Mouse (Mus musculus) embryo, embryonic 11.5 days (tissue): Measurements from ENCODE around the gene Gm21970.

ENCODE experiments used
- DNase-seq: peaks from one replicate; pipeline ENCODE4 v3.0.0-alpha.2; 2012; ENCODE audit warnings: low read depth, low spot score

The Gm21970 gene

DNA sequence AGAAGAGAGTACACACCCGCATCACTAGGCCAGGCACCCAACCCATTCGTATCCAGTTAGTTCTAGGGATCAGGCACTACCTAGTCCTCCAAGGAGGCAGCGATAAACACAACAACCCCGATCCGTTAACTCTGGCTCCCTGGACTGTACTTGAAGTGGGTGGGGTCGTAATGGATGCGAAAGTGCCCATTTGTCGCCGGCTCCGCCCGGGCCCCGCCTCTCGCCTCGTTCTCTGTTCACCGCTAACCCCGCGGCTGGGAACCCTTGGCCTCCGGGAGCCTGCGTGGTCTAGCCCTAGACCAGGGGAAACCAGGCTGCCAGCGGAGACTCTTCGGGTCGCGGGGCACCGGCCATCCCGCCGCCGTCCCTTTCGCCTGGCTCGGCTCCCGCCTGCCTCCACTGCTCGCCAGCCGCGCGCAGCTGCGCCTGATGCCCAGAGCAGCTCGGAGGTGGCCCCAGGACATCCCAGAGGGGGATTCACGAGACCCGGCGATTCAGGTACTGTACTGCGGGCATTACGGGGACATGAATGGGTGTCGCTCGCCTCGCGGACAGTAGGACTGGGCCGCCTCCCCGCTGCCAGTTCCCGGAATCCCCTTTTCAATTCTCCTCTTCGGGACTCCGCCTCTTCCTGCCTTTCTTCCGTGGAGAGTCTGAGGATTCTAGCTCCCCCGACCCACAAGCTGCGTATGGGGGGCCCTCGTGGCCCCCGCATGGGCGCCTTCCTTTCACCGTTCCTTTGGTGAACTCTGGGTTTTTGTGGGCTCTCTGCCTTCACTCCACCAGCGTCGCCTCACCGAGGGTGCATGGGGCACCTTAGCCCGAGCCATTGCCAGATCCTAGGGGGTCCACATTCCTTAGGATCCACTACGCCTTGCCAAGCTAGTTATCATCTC, 18.7 kb upstream of the Gm21970 start, which contains the start of gene Ifnar2:
Ifnar2 (plus strand) TSS at position 207 of the 896 bp plus-strand sequence.
- no peak for DNase-seq

DNA sequence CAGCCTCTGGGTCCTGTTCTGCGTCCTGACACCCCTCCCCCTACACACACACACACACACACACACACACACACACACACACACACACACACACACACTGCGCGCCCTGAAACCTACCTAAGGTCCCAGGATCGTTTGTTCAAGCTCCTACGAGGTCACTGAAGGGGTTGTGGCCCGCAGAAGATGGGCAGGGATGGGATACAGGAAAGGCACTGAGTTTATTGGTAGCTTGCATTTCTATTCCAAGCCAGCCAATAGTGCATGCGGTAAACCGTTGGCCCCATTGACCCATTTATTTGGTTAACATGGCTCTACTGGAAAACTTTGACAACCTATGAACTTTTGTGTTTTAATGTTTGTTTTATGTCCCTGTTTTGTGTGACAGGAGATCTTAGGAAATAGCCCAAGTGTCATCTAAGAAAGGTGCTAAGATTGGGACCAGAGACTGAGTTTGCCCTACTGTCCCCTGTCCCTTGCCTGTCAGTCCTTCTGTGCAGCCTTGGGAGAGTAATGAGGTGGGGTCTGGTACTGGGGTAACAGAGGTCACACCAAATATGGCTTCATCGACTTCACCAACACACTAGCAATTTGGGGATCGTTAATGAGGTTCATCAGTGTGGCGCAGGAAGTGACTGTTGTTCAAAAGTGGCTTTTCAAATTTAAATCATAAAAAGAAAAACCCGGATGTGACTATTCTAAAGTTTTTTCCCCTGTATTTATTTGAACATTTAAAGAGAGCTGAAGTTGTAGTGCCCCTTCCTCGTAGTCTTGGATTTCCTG, 17.9 kb upstream of the Gm21970 start:
- no peak for DNase-seq

DNA sequence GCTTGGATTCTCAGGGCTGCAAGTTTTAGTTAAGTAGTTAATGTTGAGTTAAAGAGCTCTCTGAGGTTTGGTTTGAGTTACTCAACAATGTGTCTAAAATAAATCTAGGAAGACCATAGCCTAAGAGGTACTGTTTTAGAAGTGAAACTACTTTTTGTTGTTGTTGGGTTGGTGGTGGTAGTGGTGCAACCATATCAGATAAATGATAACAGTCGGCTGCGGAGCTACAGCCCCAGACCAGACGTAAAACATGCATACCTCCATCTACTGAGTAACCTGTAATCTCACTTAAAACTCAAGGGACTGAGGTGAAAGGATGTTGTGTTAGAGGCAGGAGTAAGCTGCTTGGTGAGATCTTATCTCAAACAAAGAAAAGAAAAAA, 17.3 kb upstream of the Gm21970 start:
- no peak for DNase-seq

DNA sequence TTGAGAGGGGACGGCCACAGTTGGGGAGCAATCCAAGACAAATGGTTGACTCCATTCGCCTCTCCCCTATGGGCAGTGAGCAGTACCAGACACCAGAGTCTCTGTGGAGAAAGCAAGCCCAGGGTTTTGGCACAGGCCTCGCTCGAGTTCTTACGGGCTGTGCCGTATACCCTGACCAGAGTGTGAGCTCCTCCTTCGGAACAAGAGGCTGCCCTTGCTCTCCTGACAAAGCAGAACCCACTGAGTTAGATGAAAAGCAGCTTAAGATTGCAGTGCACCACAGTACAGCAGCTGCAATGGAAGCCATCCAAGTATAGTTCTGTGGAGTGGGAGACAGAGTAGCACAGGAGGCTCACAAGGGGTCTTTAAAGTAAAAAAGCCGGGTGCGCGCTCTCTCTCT, 14.8 kb upstream of the Gm21970 start:
- no peak for DNase-seq

DNA sequence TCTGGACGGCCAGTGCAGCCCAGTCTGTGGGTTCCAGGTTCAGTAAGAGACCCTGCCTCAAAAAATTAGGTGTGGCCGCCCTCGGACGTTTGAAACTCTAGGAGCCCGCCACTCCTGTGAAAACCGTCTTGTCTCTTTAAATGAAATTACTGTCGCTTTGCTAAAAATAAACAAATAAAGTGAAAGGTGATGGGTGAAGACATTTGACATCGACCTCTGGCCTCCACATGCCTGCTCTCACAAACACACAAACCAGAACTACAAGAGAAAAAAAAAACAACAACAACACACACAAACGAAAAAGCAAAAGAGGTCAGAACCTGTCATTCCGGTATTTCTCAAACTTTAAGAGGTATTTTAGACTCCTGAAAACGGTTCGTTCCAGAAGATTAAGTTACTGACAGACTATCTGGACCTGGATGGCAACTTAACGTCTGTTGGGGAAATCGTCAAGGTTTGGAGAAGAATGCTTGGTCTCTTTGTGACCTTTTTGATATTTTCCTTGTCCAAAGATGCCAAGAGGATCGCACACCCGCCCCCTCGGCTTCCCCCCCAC, 13.0 kb upstream of the Gm21970 start:
- no peak for DNase-seq

GRCm38 (mm10) chr16:91378991-91379390, 12.5 kb upstream of the Gm21970 start:
- DNase-seq: no peak

DNA sequence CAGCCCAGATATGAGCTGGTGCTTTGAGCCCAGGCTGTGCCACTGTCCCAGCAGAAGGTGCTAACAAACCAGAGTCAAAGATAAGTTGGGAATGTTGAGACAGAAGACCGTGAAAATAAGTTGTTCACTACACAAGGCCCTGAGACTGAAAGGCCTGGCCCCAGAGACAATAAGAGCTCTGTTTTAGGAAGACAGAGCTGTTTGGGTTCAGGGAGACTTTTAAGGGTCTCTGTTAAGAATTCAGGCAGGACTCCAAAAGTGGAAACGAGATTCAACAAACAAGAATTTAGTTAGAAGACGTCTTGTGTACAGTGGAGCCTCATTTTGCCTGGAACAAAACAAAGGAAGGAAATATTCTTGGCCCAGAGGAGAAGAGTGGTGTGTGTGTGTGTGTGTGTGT, 12.1 kb upstream of the Gm21970 start:
- no peak for DNase-seq

DNA sequence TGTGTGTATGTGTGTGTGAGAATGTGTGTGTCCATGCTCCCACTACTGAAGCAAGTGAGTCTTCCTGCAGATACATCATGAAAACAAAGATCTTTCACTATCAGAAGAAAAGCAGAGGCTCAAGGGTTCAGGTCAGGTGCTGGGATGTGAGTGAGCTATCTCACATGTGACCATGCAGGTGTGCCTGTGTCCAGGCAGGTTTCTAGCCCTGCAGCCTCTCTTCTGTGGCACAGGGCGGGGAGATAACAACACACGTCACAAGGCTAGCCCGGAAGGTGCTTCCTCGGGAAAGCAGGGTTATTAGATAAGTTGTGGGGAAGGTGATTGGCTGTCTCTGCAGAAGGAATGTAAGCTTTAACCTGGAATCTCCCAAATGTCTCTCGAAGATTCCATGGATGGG, 11.4 kb upstream of the Gm21970 start:
- no peak for DNase-seq

DNA sequence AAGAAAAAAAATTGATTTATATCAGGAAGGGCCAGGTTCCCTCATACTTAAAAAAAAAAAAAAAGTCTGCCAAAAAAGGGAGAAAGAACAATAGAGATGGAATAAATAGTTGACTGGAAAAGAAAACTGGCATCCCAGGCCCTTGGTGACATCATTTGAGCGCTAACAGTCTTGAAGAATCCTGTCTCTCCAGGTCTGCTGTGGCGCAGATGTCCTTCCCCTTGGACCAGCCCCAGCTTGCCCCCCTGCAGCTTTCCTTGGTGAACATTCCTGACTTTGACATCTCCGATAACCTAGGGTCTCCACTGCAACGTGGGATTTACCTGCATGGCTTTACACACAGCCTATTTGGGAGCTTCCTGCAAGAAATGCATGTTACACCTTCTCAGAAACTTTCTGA, 9.9 kb upstream of the Gm21970 start:
- DNase-seq: no peak

GRCm38 (mm10) chr16:91382261-91382790, 9.2 kb upstream of the Gm21970 start:
- no peak for DNase-seq

DNA sequence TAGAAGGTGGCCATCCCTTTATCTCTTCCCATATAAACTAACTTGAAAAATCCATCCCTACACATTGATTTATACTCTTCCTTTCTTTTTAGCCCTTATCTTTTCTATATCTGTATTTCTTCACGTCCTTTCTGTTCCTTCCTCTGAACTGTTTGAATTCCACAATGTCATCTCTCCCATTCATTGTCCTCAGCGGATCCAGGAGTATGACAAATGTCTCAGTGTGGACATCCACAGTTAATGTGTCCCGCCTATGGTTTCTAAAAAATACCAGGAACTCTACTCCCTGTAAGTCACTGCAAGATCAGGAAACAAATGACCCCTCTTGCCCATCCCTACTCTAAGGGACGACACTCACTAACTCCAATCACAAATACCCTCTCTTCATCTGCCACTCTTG, 7.3 kb upstream of the Gm21970 start:
- no peak for DNase-seq

- no peak for DNase-seq
Observed at GRCm38 (mm10) chr16:91385621-91386020, 5.9 kb upstream of the Gm21970 start.

DNA sequence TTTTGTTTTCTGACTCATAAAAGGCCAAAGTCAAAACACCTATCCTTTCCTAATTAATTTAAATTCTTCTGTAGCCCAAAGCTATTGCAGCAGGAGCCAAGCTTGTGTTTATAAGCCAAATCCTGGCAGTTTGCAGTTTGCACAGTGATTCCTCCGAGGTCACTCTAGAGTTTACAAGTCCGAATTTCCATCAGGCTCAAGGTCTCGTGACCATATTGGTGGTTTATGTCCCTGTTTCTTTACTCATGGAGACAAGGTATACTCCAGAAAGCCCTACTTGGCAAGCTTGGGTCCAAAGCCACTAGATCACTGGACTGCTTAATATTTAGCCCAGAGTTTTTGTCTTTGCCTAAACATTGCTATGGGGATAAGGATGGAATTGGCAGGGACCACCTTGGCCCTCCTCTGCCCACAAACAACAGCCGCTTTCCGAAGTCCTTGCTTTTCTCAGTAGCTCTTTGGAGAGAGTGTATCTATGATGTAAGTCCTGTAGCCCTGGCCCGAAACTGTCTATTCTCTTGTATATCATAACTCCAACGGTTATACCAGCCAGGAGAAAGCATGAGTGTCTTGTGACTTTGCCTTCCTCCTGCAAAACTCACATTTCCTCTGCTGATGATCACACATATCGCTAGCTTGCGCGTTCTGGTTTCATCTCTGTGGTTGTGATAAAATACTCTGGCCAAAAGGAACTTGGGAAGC, 5.0 kb upstream of the Gm21970 start:
- no peak for DNase-seq

DNA sequence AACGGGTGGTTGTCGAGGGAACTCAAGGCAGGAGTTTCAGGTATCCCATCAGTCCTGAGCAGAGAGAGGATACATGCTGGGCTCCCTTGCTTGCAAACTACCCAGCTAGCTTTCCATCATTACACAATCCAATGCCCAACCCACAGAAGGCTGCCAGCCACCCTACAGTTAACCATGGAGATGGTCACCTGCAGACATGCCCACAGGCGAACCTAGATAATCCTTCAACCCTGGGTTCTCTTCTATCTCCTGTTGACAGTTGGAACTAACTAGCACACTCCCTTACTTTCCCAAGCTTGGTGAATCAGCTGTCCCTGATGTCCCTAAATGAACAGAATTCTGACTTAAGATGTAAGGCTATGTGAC, 4.4 kb upstream of the Gm21970 start:
- DNase-seq: no peak

DNA sequence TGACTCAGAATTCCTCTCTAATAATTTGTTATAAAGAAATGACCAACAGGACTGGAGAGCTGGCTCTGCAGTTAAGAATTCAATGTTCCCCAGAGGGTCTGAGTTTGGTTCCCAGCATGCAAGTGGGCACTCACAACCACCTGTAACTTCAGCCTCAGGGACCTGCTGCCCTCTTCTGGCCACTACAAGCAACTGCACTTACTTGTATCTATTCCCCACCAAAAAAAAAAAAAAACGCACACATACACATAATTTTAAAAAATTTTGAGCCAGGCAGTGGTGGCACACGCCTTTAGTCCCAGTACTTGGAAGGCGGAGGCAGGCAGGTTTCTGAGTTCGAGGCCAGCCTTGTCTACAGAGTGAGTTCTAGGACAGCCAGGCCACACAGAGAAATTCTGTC, 1.4 kb upstream of the Gm21970 start:
- no peak for DNase-seq

- no peak for DNase-seq
Observed at GRCm38 (mm10) chr16:91394826-91395410, 3.4 kb downstream of the Gm21970 start.

DNA sequence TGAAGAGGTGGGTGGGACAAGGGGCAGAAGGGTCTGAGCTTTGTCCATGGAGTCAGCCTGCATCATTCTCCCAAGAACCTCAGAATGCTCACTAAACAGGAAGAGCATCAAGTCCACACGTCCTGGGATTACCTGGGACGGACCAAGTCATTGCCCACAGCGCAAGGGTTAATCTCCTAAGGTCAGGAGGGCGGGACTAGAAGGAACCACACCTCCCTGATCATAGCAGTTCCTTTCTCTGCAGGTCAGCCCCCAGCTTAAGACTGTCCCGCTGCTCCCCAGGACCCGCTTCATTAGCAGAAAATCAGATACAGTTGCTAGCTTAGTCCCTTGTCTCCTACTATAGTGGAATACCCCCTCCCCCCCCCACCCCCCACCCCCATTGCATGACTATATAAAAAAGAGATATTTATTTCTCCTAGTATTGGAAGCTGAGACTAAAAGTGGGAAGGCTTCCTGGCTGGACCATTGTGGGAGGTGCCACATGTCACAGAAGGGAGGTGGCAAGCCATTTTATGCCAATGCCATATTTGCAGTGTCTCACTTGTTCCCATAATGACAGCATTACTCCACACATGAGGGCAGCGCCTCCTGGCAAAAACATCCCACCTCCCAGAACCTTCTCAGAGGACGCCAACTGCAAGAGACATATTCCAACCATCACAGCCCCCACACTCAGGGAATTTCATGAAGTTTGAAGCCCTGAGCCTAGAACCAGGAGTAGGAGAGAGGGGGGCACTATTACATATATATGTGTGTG, 4.3 kb downstream of the Gm21970 start:
- no peak for DNase-seq

GRCm38 (mm10) chr16:91396844-91397537, 5.5 kb downstream of the Gm21970 start:
- no peak for DNase-seq

DNA sequence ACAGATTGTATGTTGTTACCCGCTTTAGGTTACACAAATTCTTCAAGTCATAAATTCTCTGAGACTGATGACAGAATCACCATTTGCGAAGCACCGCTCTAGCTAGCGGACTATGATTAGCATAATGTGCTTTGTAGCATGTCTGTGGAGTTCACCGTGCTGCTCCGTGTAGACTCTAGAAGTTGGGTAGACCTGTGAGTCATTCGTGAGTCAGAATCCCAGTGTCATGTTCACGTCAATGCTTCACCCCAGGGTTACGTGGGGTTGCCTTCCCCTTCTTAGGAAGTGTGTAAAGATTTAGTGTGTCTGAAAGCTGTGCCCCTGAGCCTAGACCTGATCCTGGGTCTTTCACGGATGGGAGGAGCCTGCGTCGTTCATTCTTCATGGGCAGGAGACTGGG, 6.5 kb downstream of the Gm21970 start:
- no peak for DNase-seq

GRCm38 (mm10) chr16:91398944-91399343, 7.4 kb downstream of the Gm21970 start:
- DNase-seq: no peak
